Mouse (Mus musculus): Measurements from ENCODE around the gene Dad1.

GRCm38 (mm10) chr14:54234231-54235040, 19.5 kb downstream of the Dad1 start:
- TF ChIP-seq CTCF (IDR thresholded peaks at IDR 0.05; ENCODE audit: low read depth, low read length): no peak
- no peak for TF ChIP-seq POLR2A (IDR thresholded peaks at IDR 0.05; ENCODE audit: borderline replicate concordance, low read depth, low read length)

Measured in bone marrow macrophage, adult 2 months (primary cell).